Mouse (Mus musculus) embryonic facial prominence, embryonic 14.5 days (tissue): ENCODE measurements around the gene Ifrd2. TPM values are rescaled to one million over a fixed set of nuclear protein-coding genes. Genes with fewer than 3 reads are reported as not detected.

Source experiments
- ATAC-seq: fragments of 200-750 bp; cut with Nextera tagmentation; 2 replicates; pipeline ENCODE4 v1.8.0; 2017; ENCODE audit warnings: low read depth, moderate number of reproducible peaks, moderate TSS enrichment
- DNase-seq: peaks from one replicate; pipeline ENCODE4 v3.0.0-alpha.2; 2015; ENCODE audit warnings: low spot score
- H3K27ac ChIP-seq: fragments of 300-500 bp; sonication (generic); replicated peaks from 2 replicates; pipeline ENCODE4 v1.5.1; 2014; ENCODE audit warnings: low read depth, mild to moderate bottlenecking, low read length, moderate library complexity
- H3K27me3 ChIP-seq: fragments of 300-500 bp; sonication (generic); replicated peaks from 2 replicates; pipeline ENCODE4 v1.6.1; 2014; ENCODE audit warnings: low read length; ENCODE audit not compliant: control insufficient read depth, insufficient read depth
- H3K36me3 ChIP-seq: fragments of 300-500 bp; sonication (generic); 2 replicates; pipeline ENCODE4 v1.6.1; 2014; ENCODE audit warnings: low read length, mixed read lengths; ENCODE audit not compliant: control insufficient read depth, insufficient read depth
- H3K4me1 ChIP-seq: fragments of 300-500 bp; sonication (generic); 2 replicates; pipeline ENCODE4 v1.6.1; 2014; ENCODE audit warnings: antibody characterized with exemption, low read length; ENCODE audit not compliant: control insufficient read depth, insufficient read depth
- H3K4me2 ChIP-seq: fragments of 300-500 bp; sonication (generic); 2 replicates; pipeline ENCODE4 v1.6.1; 2014; ENCODE audit warnings: low read depth, mild to moderate bottlenecking, low read length, moderate library complexity, mixed read lengths
- H3K4me3 ChIP-seq: fragments of 300-500 bp; sonication (generic); 2 replicates; pipeline ENCODE4 v1.5.1; 2014; ENCODE audit warnings: low read depth, mild to moderate bottlenecking, low read length
- H3K9ac ChIP-seq: fragments of 300-500 bp; sonication (generic); 2 replicates; pipeline ENCODE4 v1.6.1; 2014; ENCODE audit warnings: low read depth, mild to moderate bottlenecking, low read length, moderate library complexity, mixed read lengths
- H3K9me3 ChIP-seq: fragments of 300-500 bp; sonication (generic); 2 replicates; pipeline ENCODE4 v1.6.1; 2016; ENCODE audit warnings: low read length; ENCODE audit not compliant: control insufficient read depth
- WGBS: fragments of 180-500 bp; shearing (Covaris S2); extraction: QIAGEN DNeasy Blood & Tissue Kit; methylation state at CpG from one replicate; pipeline ENCODE4 v1.1.7; 2014; 5-methylcytosine and 5-hydroxymethylcytosine counted together
- polyA plus RNA-seq: library from polyadenylated mRNA; unstranded; fragments of >200 nt; fragmentation: Nextera tagmentation; extraction: Ambion mirVana; gene quantifications from 2 replicates; pipeline ENCODE4 v1.2.1, GENCODE M21; 2014

Gene Ifrd2
- polyA plus RNA-seq, 1 experiment from 2014 or later: 46.7 TPM

- Histone ChIP-seq H3K27ac (no peak overlapping the region), H3K27me3 (no peaks in the 10 kb centered on the region), H3K4me2 (no peak overlapping the region), H3K4me1 (peaks cover 5% of the 10 kb centered on the region; the same call in 1 of the 2 replicates), H3K9me3 (no peaks in the 10 kb centered on the region), H3K4me3 (no peak overlapping the region), H3K36me3 (peaks cover 9% of the 10 kb centered on the region), H3K9ac (no peak overlapping the region)
- 94% methylated on average over 12 of the region's 14 CpGs for WGBS
- DNase-seq (no peak), ATAC-seq (no peak)
These were observed 4.3 kb upstream of the Ifrd2 start for GRCm38 (mm10) chr9:107583174-107583573.

GRCm38 (mm10) chr9:107586504-107586903 is 938 bp upstream of the Ifrd2 start:
- Histone ChIP-seq H3K4me3 (no peak overlapping the region), H3K27ac (no peak overlapping the region), H3K9ac (no peak overlapping the region), H3K9me3 (no peaks in the 10 kb centered on the region), H3K4me2 (no peak overlapping the region), H3K36me3 (peaks cover 29% of the 10 kb centered on the region), H3K27me3 (no peaks in the 10 kb centered on the region), H3K4me1 (peaks cover 10% of the 10 kb centered on the region; the same call in 1 of the 2 replicates)
- WGBS: 90% methylated on average over 5 of the region's 5 CpGs
- DNase-seq (no peak), ATAC-seq (no peak)

GRCm38 (mm10) chr9:107587833-107588639 is 594 bp downstream of the Ifrd2 start:
- 4% methylated on average over 33 of the region's 33 CpGs for WGBS
- DNase-seq (peak; percentile 73), ATAC-seq (no peak; the same call in 1 of the 2 replicates)
- Histone ChIP-seq H3K36me3 (peaks cover 39% of the 10 kb centered on the region), H3K4me2 (peak overlapping the region; percentile 90), H3K27ac (no peak overlapping the region), H3K9me3 (no peaks in the 10 kb centered on the region), H3K4me3 (peak overlapping the region; percentile 83), H3K4me1 (peaks cover 10% of the 10 kb centered on the region; the same call in 1 of the 2 replicates), H3K9ac (peak overlapping the region; percentile 73), H3K27me3 (no peaks in the 10 kb centered on the region)

- H3K36me3 ChIP-seq: peaks cover 47% of the 10 kb centered on the region
- peaks cover 10% of the 10 kb centered on the region; the same call in 1 of the 2 replicates for H3K4me1 ChIP-seq
- no peaks in the 10 kb centered on the region for H3K9me3 ChIP-seq
- ATAC-seq (no peak), DNase-seq (no peak)
- WGBS: 91% methylated on average over 25 of the region's 25 CpGs
- H3K9ac ChIP-seq: no peak overlapping the region
- H3K4me3 ChIP-seq: no peak overlapping the region
- no peak overlapping the region for H3K27ac ChIP-seq
- H3K27me3 ChIP-seq: no peaks in the 10 kb centered on the region
- H3K4me2 ChIP-seq: no peak overlapping the region
These were observed 2.8 kb downstream of the Ifrd2 start for GRCm38 (mm10) chr9:107590058-107590772.

GRCm38 (mm10) chr9:107590773-107591060 is 3.3 kb downstream of the Ifrd2 start:
- Histone ChIP-seq H3K4me1 (peaks cover 10% of the 10 kb centered on the region; the same call in 1 of the 2 replicates), H3K4me3 (no peak overlapping the region), H3K36me3 (peaks cover 47% of the 10 kb centered on the region), H3K27me3 (no peaks in the 10 kb centered on the region), H3K9ac (no peak overlapping the region), H3K27ac (no peak overlapping the region), H3K4me2 (no peak overlapping the region), H3K9me3 (no peaks in the 10 kb centered on the region)
- WGBS: 96% methylated on average over 6 of the region's 6 CpGs
- ATAC-seq (no peak), DNase-seq (no peak)

GRCm38 (mm10) chr9:107593101-107593976 is 5.9 kb downstream of the Ifrd2 start:
- DNase-seq: no peak
- ATAC-seq: no peak
- H3K27ac ChIP-seq: no peak overlapping the region
- peaks cover 7% of the 10 kb centered on the region; the same call in 1 of the 2 replicates for H3K4me1 ChIP-seq
- no peaks in the 10 kb centered on the region for H3K9me3 ChIP-seq
- peaks cover 47% of the 10 kb centered on the region for H3K36me3 ChIP-seq
- H3K4me2 ChIP-seq: no peak overlapping the region
- H3K4me3 ChIP-seq: no peak overlapping the region
- no peaks in the 10 kb centered on the region for H3K27me3 ChIP-seq
- no peak overlapping the region for H3K9ac ChIP-seq
- WGBS: 90% methylated on average over 11 of the region's 11 CpGs

- ATAC-seq (no peak), DNase-seq (no peak)
- Histone ChIP-seq H3K27ac (no peak overlapping the region), H3K27me3 (no peaks in the 10 kb centered on the region), H3K4me3 (no peak overlapping the region), H3K9me3 (no peaks in the 10 kb centered on the region), H3K36me3 (peaks cover 47% of the 10 kb centered on the region), H3K4me2 (no peak overlapping the region), H3K4me1 (no peaks in the 10 kb centered on the region), H3K9ac (no peak overlapping the region)
- WGBS: 80% methylated on average over 8 of the region's 8 CpGs
These were observed 7.0 kb downstream of the Ifrd2 start for GRCm38 (mm10) chr9:107594281-107595062.
